15 mouse cellular contexts compared by ENCODE assay signal in genomic region chr7:101341405-101341804, GRCm38 (mm10). TPM values are rescaled to one million over a fixed set of nuclear protein-coding genes. Genes with fewer than 3 reads are reported as not detected.
A peak's percentile ranks its signal among the peaks of the same experiment; 100 is the strongest.
DNase-seq lines count a peak whose midpoint lies in the region; ATAC-seq and TF ChIP-seq lines count a peak whose summit lies in the region.
"Had no signal": no experiment of that assay in that cellular context is flagged by ENCODE, and none has a peak within 500 bp of the region (broad histone marks: within the 10 kb centered on the region; RNA-seq: fewer than 3 reads in every experiment).

No protein-coding gene starts in this region.

- WGBS in heart, embryonic 12.5 days, result 59% methylated on average over 6 of the region's 6 CpGs
- WGBS in kidney, embryonic 16.5 days, result 58% methylated on average over 6 of the region's 6 CpGs

- H3K27me3 ChIP-seq in heart, embryonic 12.5 days (replicated peaks), result peaks cover 22% of the 10 kb centered on the region
- H3K27me3 ChIP-seq in kidney, embryonic 16.5 days (ENCODE audit: insufficient read depth, low read length), result no peaks in the 10 kb centered on the region
- H3K27me3 ChIP-seq: midbrain, embryonic 12.5 days; neural tube, embryonic 13.5 days had no signal

- H3K4me1 ChIP-seq in heart, embryonic 12.5 days (replicated peaks), result peaks cover 49% of the 10 kb centered on the region
- H3K4me1 ChIP-seq in kidney, embryonic 16.5 days (ENCODE audit: insufficient read depth, low read length), result no peaks in the 10 kb centered on the region
- H3K4me1 ChIP-seq: neural tube, embryonic 13.5 days had no signal

- H3K9me3 ChIP-seq in heart, embryonic 12.5 days (replicated peaks), result no peaks in the 10 kb centered on the region
- H3K9me3 ChIP-seq in kidney, embryonic 16.5 days (ENCODE audit: low read length), result no peaks in the 10 kb centered on the region
- H3K9me3 ChIP-seq: midbrain, embryonic 12.5 days; neural tube, embryonic 13.5 days had no signal

- no peak for TF ChIP-seq CTCF in gastrocnemius, adult 2 months (IDR thresholded peaks at IDR 0.05)

- no peak overlapping the region for H3K4me3 ChIP-seq in heart, embryonic 12.5 days
- no peak overlapping the region for H3K4me3 ChIP-seq in gastrocnemius, adult 2 months
- no peak overlapping the region for H3K4me3 ChIP-seq in kidney, embryonic 16.5 days (ENCODE audit: low read length)
- H3K4me3 ChIP-seq: midbrain, embryonic 12.5 days; neural tube, embryonic 13.5 days had no signal

- DNase-seq in heart, postnatal 25 days (ENCODE audit: low spot score), result no peak
- DNase-seq in 416B (ENCODE audit: low read depth), result peak; percentile 93
- DNase-seq in induced T-regulatory cell, adult 2 months (ENCODE audit: low read depth), result peak; percentile 44
- no peak for DNase-seq in gastrocnemius, adult 2 months
- DNase-seq: B cell, adult 2 months; cerebellum, adult 9-10 months; kidney, postnatal 14 days had no signal

- peak; percentile 34; the same call in 1 of the 2 replicates for ATAC-seq in heart, embryonic 12.5 days (ENCODE audit: insufficient number of reproducible peaks, low FRiP score)
- ATAC-seq in megakaryocyte progenitor cell, adult 5-6 weeks (replicated peaks; ENCODE audit: poor library complexity), result peak; percentile 65
- no peak for ATAC-seq in erythroblast, adult 5-6 weeks (replicated peaks; ENCODE audit: low FRiP score, poor library complexity, severe bottlenecking)
- no peak for ATAC-seq in kidney, embryonic 16.5 days (ENCODE audit: low FRiP score, low TSS enrichment)
- ATAC-seq: hindbrain, embryonic 16.5 days had no signal

- no peaks in the 10 kb centered on the region for H3K36me3 ChIP-seq in heart, embryonic 12.5 days
- H3K36me3 ChIP-seq in kidney, embryonic 16.5 days (ENCODE audit: insufficient read depth, low read length), result peaks cover 16% of the 10 kb centered on the region
- H3K36me3 ChIP-seq: midbrain, embryonic 12.5 days; neural tube, embryonic 13.5 days had no signal

- intact Hi-C loops in heart, postnatal 25 days (cut with DNase I), result no loop called here
- intact Hi-C loops in gastrocnemius, adult 2 months (cut with DNase I), result no loop called here

- H3K27ac ChIP-seq in heart, embryonic 12.5 days (ENCODE audit: poor library complexity, severe bottlenecking), result no peak overlapping the region
- H3K27ac ChIP-seq in gastrocnemius, adult 2 months, result no peak overlapping the region
- H3K27ac ChIP-seq in kidney, embryonic 16.5 days (ENCODE audit: low read length), result no peak overlapping the region
- H3K27ac ChIP-seq: midbrain, embryonic 12.5 days; neural tube, embryonic 13.5 days; stomach, postnatal 0 days had no signal

- H3K9ac ChIP-seq in heart, embryonic 12.5 days, result no peak overlapping the region
- no peak overlapping the region for H3K9ac ChIP-seq in kidney, embryonic 16.5 days (replicated peaks; ENCODE audit: low read length)
- H3K9ac ChIP-seq: midbrain, embryonic 12.5 days; neural tube, embryonic 13.5 days had no signal

- no peak overlapping the region for H3K4me2 ChIP-seq in heart, embryonic 12.5 days
- H3K4me2 ChIP-seq in kidney, embryonic 16.5 days (replicated peaks; ENCODE audit: low read depth, low read length), result no peak overlapping the region
- H3K4me2 ChIP-seq: midbrain, embryonic 12.5 days; neural tube, embryonic 13.5 days had no signal

RNA-seq across cellular contexts. Expression of gene Arap1, which starts 6.5 kb away (rescaled TPM):
- polyA plus RNA-seq in heart, embryonic 12.5 days (2016; fragmentation: Nextera tagmentation; extraction: Ambion mirVana), result 19.9 and 22.5 TPM in 2 replicates
- 10 to 100 TPM; 31.6 to 35.9 TPM for total RNA-seq in heart, postnatal 25 days (2021)
- total RNA-seq in megakaryocyte progenitor cell, adult 5-6 weeks (2015), result 34.3 and 41.2 TPM in 2 replicates
- total RNA-seq in megakaryocyte progenitor cell, adult 5-6 weeks (2017), result 63.1 and 89.4 TPM in 2 replicates
- 10 to 100 TPM; 19.9 to 30.6 TPM for total RNA-seq in gastrocnemius, adult 2 months (2021)
- 24.2 and 26.5 TPM in 2 replicates for total RNA-seq in erythroblast, adult 5-6 weeks (2015; ENCODE audit: low replicate concordance)
- 8.3 and 24.5 TPM in 2 replicates for total RNA-seq in erythroblast, adult 5-6 weeks (2017; ENCODE audit: low replicate concordance)
- 106 and 112 TPM in 2 replicates for polyA plus RNA-seq in kidney, embryonic 16.5 days (2015; fragmentation: Nextera tagmentation; extraction: Ambion mirVana)

RNA-seq across cellular contexts. Expression of gene Stard10, which starts 24.5 kb away (rescaled TPM):
- 22.9 and 28.6 TPM in 2 replicates for polyA plus RNA-seq in heart, embryonic 12.5 days (2016; fragmentation: Nextera tagmentation; extraction: Ambion mirVana)
- 10 to 100 TPM; 57.4 to 65.4 TPM for total RNA-seq in heart, postnatal 25 days (2021)
- total RNA-seq in megakaryocyte progenitor cell, adult 5-6 weeks (2015), result 50.4 and 59.3 TPM in 2 replicates
- total RNA-seq in megakaryocyte progenitor cell, adult 5-6 weeks (2017), result 23.1 and 31.2 TPM in 2 replicates
- total RNA-seq in gastrocnemius, adult 2 months (2021), result 10 to 100 TPM; 32.5 to 49.8 TPM
- total RNA-seq in erythroblast, adult 5-6 weeks (2015; ENCODE audit: low replicate concordance), result 37.4 and 49.8 TPM in 2 replicates
- 24.4 and 39.0 TPM in 2 replicates for total RNA-seq in erythroblast, adult 5-6 weeks (2017; ENCODE audit: low replicate concordance)
- polyA plus RNA-seq in kidney, embryonic 16.5 days (2015; fragmentation: Nextera tagmentation; extraction: Ambion mirVana), result 57.7 and 66.8 TPM in 2 replicates

RNA-seq across cellular contexts. Expression of gene Atg16l2, which starts 39.4 kb away (rescaled TPM):
- 22.6 and 23.8 TPM in 2 replicates for polyA plus RNA-seq in heart, embryonic 12.5 days (2016; fragmentation: Nextera tagmentation; extraction: Ambion mirVana)
- total RNA-seq in heart, postnatal 25 days (2021), result 10 to 100 TPM; 11.4 to 12.6 TPM
- total RNA-seq in megakaryocyte progenitor cell, adult 5-6 weeks (2015), result 9.8 and 14.7 TPM in 2 replicates
- total RNA-seq in megakaryocyte progenitor cell, adult 5-6 weeks (2017), result 6.7 and 7.1 TPM in 2 replicates
- 10 to 100 TPM in 1 of 2 experiments, 1 to 10 TPM in 1; 8.0 to 12.0 TPM for total RNA-seq in gastrocnemius, adult 2 months (2021)
- total RNA-seq in erythroblast, adult 5-6 weeks (2015; ENCODE audit: low replicate concordance), result 1.7 and 3.3 TPM in 2 replicates
- total RNA-seq in erythroblast, adult 5-6 weeks (2017; ENCODE audit: low replicate concordance), result 0.70 and 1.2 TPM in 2 replicates
- polyA plus RNA-seq in kidney, embryonic 16.5 days (2015; fragmentation: Nextera tagmentation; extraction: Ambion mirVana), result 23.7 TPM in 2 replicates

Comparison
In these comparisons a context has a peak if more than half of its experiments do, and no peak if none do; other contexts are left out.
1. ATAC-seq: peak in heart, embryonic 12.5 days (single experiment) and megakaryocyte progenitor cell, adult 5-6 weeks (single experiment); none in erythroblast, adult 5-6 weeks (single experiment) and kidney, embryonic 16.5 days (single experiment).
2. DNase-seq: peak in 416B (single experiment) and induced T-regulatory cell, adult 2 months (single experiment); none in heart, postnatal 25 days (single experiment) and gastrocnemius, adult 2 months (single experiment).